Mouse (Mus musculus) small intestine, adult 2 months (tissue): Measurements from ENCODE around the gene Lrch3.

Source experiments
- CTCF ChIP-seq: fragments of 200-500 bp; IDR thresholded peaks from 2 replicates; pipeline ENCODE4 v1.5.1; 2012; ENCODE audit warnings: low read depth, mild to moderate bottlenecking, control low read depth, inconsistent platforms, low read length, moderate library complexity, mixed read lengths; ENCODE audit not compliant: insufficient replicate concordance, insufficient read length; ENCODE audit errors: extremely low read depth
- POLR2A ChIP-seq: fragments of 200-500 bp; IDR thresholded peaks from 2 replicates; pipeline ENCODE4 v1.6.1; 2012; ENCODE audit warnings: low read depth, mild to moderate bottlenecking, control low read depth, inconsistent platforms, low read length, moderate library complexity

DNA sequence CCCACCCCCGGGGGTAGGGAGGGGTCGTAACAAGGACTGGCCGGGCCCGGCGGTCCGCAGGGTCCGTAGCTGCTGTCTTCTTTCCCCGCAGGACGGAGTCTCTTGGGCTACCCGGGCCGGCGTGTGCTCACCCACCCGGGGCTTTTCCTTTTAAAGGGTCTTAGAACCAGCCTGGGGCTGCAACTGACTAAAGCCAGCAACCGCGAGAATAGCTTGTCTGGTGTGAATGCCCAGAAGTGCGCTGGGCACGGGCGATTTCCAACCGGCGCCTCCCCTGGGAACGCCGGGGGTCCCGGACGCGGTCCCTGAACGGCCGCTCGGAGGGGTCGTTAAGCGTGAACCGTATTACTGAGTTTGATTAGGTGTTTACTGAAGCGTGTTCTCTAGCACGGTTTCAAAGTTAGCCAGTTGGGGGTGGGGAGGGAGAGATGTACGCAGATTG lies 35.7 kb upstream of the Lrch3 start:
- no peak for TF ChIP-seq POLR2A
- TF ChIP-seq CTCF, result no peak
